Mouse (Mus musculus) right cerebral cortex, postnatal 4 days (tissue): Measurements from ENCODE around the gene Pygl.
A peak's percentile ranks its signal among the peaks of the same experiment; 100 is the strongest.
"Not testable (repeated sequence)": the region's sequence is repeated elsewhere in the genome, so short reads cannot be mapped to it uniquely, and the experiment has no call there.

ENCODE experiments used
- DNase-seq: peaks from one replicate; pipeline ENCODE4 v3.0.0-alpha.2; 2022

Gene Pygl

GRCm38 (mm10) chr12:70227121-70227932, 4.0 kb downstream of the Pygl start:
- DNase-seq: peak; percentile 28

- no peak for DNase-seq
These were observed 4.6 kb downstream of the Pygl start for GRCm38 (mm10) chr12:70226655-70227054.

GRCm38 (mm10) chr12:70223331-70223730, 8.0 kb downstream of the Pygl start:
- no peak for DNase-seq

- no peak for DNase-seq
These were observed 9.9 kb downstream of the Pygl start for GRCm38 (mm10) chr12:70221425-70221824.

GRCm38 (mm10) chr12:70218795-70219540, 12.3 kb downstream of the Pygl start:
- no peak for DNase-seq

GRCm38 (mm10) chr12:70216229-70216800, 15.0 kb downstream of the Pygl start:
- DNase-seq: peak; percentile 18

- no peak for DNase-seq
These were observed 17.0 kb downstream of the Pygl start for GRCm38 (mm10) chr12:70214281-70214680.

- DNase-seq: no peak
These were observed 17.7 kb downstream of the Pygl start for GRCm38 (mm10) chr12:70213601-70214000.

- DNase-seq: no peak
These were observed 18.8 kb downstream of the Pygl start for GRCm38 (mm10) chr12:70212501-70212900.

GRCm38 (mm10) chr12:70208214-70208613, 23.1 kb downstream of the Pygl start:
- no peak for DNase-seq

GRCm38 (mm10) chr12:70204433-70204832, 26.9 kb downstream of the Pygl start:
- no peak for DNase-seq

- DNase-seq: no peak
These were observed 29.3 kb downstream of the Pygl start for GRCm38 (mm10) chr12:70201926-70202529.

GRCm38 (mm10) chr12:70196341-70196740, 34.9 kb downstream of the Pygl start:
- no peak for DNase-seq

- no peak for DNase-seq
These were observed 35.9 kb downstream of the Pygl start for GRCm38 (mm10) chr12:70195426-70195825.

GRCm38 (mm10) chr12:70192267-70192727, 39.0 kb downstream of the Pygl start:
- peak; percentile 9 for DNase-seq

- DNase-seq: no peak
These were observed 47.0 kb downstream of the Pygl start for GRCm38 (mm10) chr12:70184173-70184783.

- DNase-seq: not testable (repeated sequence)
These were observed 47.8 kb downstream of the Pygl start for GRCm38 (mm10) chr12:70183507-70183906.

GRCm38 (mm10) chr12:70169969-70170368, 61.3 kb downstream of the Pygl start:
- no peak for DNase-seq

GRCm38 (mm10) chr12:70167950-70168349, 63.3 kb downstream of the Pygl start:
- no peak for DNase-seq

GRCm38 (mm10) chr12:70164741-70165140, 66.5 kb downstream of the Pygl start:
- no peak for DNase-seq

GRCm38 (mm10) chr12:70161057-70161456, 70.2 kb downstream of the Pygl start:
- DNase-seq: no peak

GRCm38 (mm10) chr12:70157292-70158066, 73.8 kb downstream of the Pygl start:
- no peak for DNase-seq
